Mouse (Mus musculus) liver, embryonic 13.5 days (tissue): ENCODE data around the gene Rhot1. TPM values are rescaled to one million over a fixed set of nuclear protein-coding genes. Genes with fewer than 3 reads are reported as not detected.
"Not testable (repeated sequence)": the region's sequence is repeated elsewhere in the genome, so short reads cannot be mapped to it uniquely, and the experiment has no call there.

ENCODE experiments used
- ATAC-seq: fragments of 200-750 bp; cut with Nextera tagmentation; 2 replicates; pipeline ENCODE4 v1.8.0; 2017; ENCODE audit warnings: low read depth, mild to moderate bottlenecking, moderate number of reproducible peaks, moderate library complexity
- DNase-seq: peaks from one replicate; pipeline ENCODE4 v3.0.0; 2022
- H3K27ac ChIP-seq: fragments of 300-500 bp; sonication (generic); 2 replicates; pipeline ENCODE4 v1.5.1; 2015; ENCODE audit warnings: moderate library complexity, mild to moderate bottlenecking, inconsistent platforms
- H3K27me3 ChIP-seq: fragments of 300-500 bp; sonication (generic); 2 replicates; pipeline ENCODE4 v1.6.1; 2015; ENCODE audit warnings: mild to moderate bottlenecking, inconsistent platforms
- H3K36me3 ChIP-seq: fragments of 300-500 bp; sonication (generic); 2 replicates; pipeline ENCODE4 v1.6.1; 2015; ENCODE audit warnings: mild to moderate bottlenecking, inconsistent platforms
- H3K4me1 ChIP-seq: fragments of 300-500 bp; sonication (generic); replicated peaks from 2 replicates; pipeline ENCODE4 v1.6.1; 2015; ENCODE audit warnings: inconsistent platforms
- H3K4me2 ChIP-seq: fragments of 300-500 bp; sonication (generic); 2 replicates; pipeline ENCODE4 v1.6.1; 2015; ENCODE audit warnings: inconsistent platforms, mild to moderate bottlenecking, moderate library complexity
- H3K4me3 ChIP-seq: fragments of 300-500 bp; sonication (generic); replicated peaks from 2 replicates; pipeline ENCODE4 v1.5.1; 2015; ENCODE audit warnings: mild to moderate bottlenecking, inconsistent platforms
- H3K9ac ChIP-seq: fragments of 300-500 bp; sonication (generic); 2 replicates; pipeline ENCODE4 v1.6.1; 2015; ENCODE audit warnings: mild to moderate bottlenecking, inconsistent platforms
- H3K9me3 ChIP-seq: fragments of 300-500 bp; sonication (generic); replicated peaks from 2 replicates; pipeline ENCODE4 v1.6.1; 2016; ENCODE audit warnings: inconsistent platforms
- WGBS: fragments of 180-500 bp; shearing (Covaris S2); methylation state at CpG from one replicate; pipeline ENCODE4 v1.1.7; 2015; ENCODE audit not compliant: insufficient replicate concordance; 5-methylcytosine and 5-hydroxymethylcytosine counted together
- polyA plus RNA-seq: library from polyadenylated mRNA; unstranded; fragments of >200 nt; fragmentation: Nextera tagmentation; extraction: Ambion mirVana; gene quantifications from 2 replicates; pipeline ENCODE4 v1.2.1, GENCODE M21; 2015

Gene Rhot1
- polyA plus RNA-seq, 1 experiment from 2014 or later, result 23.9 TPM

GRCm38 (mm10) chr11:80176911-80177895, 31.6 kb upstream of the Rhot1 start:
- WGBS, result 59% methylated on average over 11 of the region's 11 CpGs
- no peaks in the 10 kb centered on the region for H3K36me3 ChIP-seq
- H3K27me3 ChIP-seq, result 0 out of 2 replicates have a peak, but pooled peaks cover 3% of the 10 kb centered on the region
- ATAC-seq (no peak), DNase-seq (no peak)
- no peaks in the 10 kb centered on the region for H3K9me3 ChIP-seq
- peaks cover 23% of the 10 kb centered on the region; the same call in 1 of the 2 replicates for H3K4me1 ChIP-seq
- no peak overlapping the region for H3K9ac ChIP-seq
- H3K27ac ChIP-seq, result peak overlapping the region; percentile 43; the same call in 1 of the 2 replicates
- H3K4me2 ChIP-seq, result no peak overlapping the region
- H3K4me3 ChIP-seq, result no peak overlapping the region

GRCm38 (mm10) chr11:80178316-80178715, 30.5 kb upstream of the Rhot1 start:
- Histone ChIP-seq H3K9ac (no peak overlapping the region), H3K4me3 (no peak overlapping the region), H3K27me3 (0 out of 2 replicates have a peak, but pooled peaks cover 3% of the 10 kb centered on the region), H3K9me3 (no peaks in the 10 kb centered on the region), H3K4me1 (peaks cover 23% of the 10 kb centered on the region; the same call in 1 of the 2 replicates), H3K4me2 (no peak overlapping the region), H3K36me3 (no peaks in the 10 kb centered on the region), H3K27ac (no peak overlapping the region)
- no peak for ATAC-seq
- DNase-seq, result no peak
- 77% methylated on average over 8 of the region's 8 CpGs for WGBS

GRCm38 (mm10) chr11:80181021-80181749, 27.6 kb upstream of the Rhot1 start:
- no peak overlapping the region for H3K27ac ChIP-seq
- H3K36me3 ChIP-seq, result peaks cover 3% of the 10 kb centered on the region; the same call in 1 of the 2 replicates
- 0 out of 2 replicates have a peak, but pooled peaks cover under 1% of the 10 kb centered on the region for H3K27me3 ChIP-seq
- no peak overlapping the region for H3K9ac ChIP-seq
- H3K9me3 ChIP-seq, result no peaks in the 10 kb centered on the region
- ATAC-seq, result no peak
- no peak overlapping the region for H3K4me3 ChIP-seq
- no peak overlapping the region for H3K4me2 ChIP-seq
- H3K4me1 ChIP-seq, result peaks cover 25% of the 10 kb centered on the region
- WGBS, result 63% methylated on average over 5 of the region's 5 CpGs
- DNase-seq, result no peak

GRCm38 (mm10) chr11:80183054-80183704, 25.6 kb upstream of the Rhot1 start:
- H3K27me3 ChIP-seq, H3K36me3 ChIP-seq, DNase-seq, H3K9me3 ChIP-seq: not testable (repeated sequence)
- peak overlapping the region; percentile 87 for H3K9ac ChIP-seq
- peaks cover 17% of the 10 kb centered on the region for H3K4me1 ChIP-seq
- peak overlapping the region; percentile 78 for H3K4me3 ChIP-seq
- peak overlapping the region; percentile 84 for H3K4me2 ChIP-seq
- peak; percentile 72 for ATAC-seq
- WGBS, result 37% methylated on average over 12 of the region's 12 CpGs
- peak overlapping the region; percentile 86 for H3K27ac ChIP-seq

GRCm38 (mm10) chr11:80183705-80184255, 25.0 kb upstream of the Rhot1 start, which contains the start of gene Rnf135:
Rnf135 (plus strand) TSS chr11:80183851.
- peak; percentile 93 for ATAC-seq
- no peaks in the 10 kb centered on the region for H3K27me3 ChIP-seq
- DNase-seq, result peak; percentile 76

GRCm38 (mm10) chr11:80184531-80185071, 24.2 kb upstream of the Rhot1 start:
- no peaks in the 10 kb centered on the region for H3K27me3 ChIP-seq
- DNase-seq (no peak), ATAC-seq (no peak)
- WGBS, result 80% methylated on average over 6 of the region's 6 CpGs
- peaks cover 8% of the 10 kb centered on the region; the same call in 1 of the 2 replicates for H3K36me3 ChIP-seq
- H3K9me3 ChIP-seq, result no peaks in the 10 kb centered on the region
- peak overlapping the region; percentile 84 for H3K4me2 ChIP-seq
- 0 out of 2 replicates have a peak overlapping the region, but pooled peaks have one; percentile 86 for H3K27ac ChIP-seq
- H3K4me1 ChIP-seq, result peaks cover 15% of the 10 kb centered on the region
- peak overlapping the region; percentile 78 for H3K4me3 ChIP-seq
- H3K9ac ChIP-seq, result peak overlapping the region; percentile 87

More at GRCm38 (mm10) chr11:80183705-80184255, 25.0 kb upstream of the Rhot1 start, which contains the start of gene Rnf135:
- Histone ChIP-seq H3K4me1 (peaks cover 15% of the 10 kb centered on the region), H3K36me3 (peaks cover 3% of the 10 kb centered on the region; the same call in 1 of the 2 replicates), H3K9me3 (no peaks in the 10 kb centered on the region), H3K27ac (peak within 1 kb of the TSS; percentile 86), H3K4me2 (peak within 1 kb of the TSS; percentile 84), H3K9ac (peak within 1 kb of the TSS; percentile 87), H3K4me3 (peak within 1 kb of the TSS; percentile 78)
- under 1% methylated on average over 33 of the region's 33 CpGs for WGBS

- H3K36me3 ChIP-seq, ATAC-seq, H3K9ac ChIP-seq, H3K27ac ChIP-seq, H3K9me3 ChIP-seq, H3K27me3 ChIP-seq, DNase-seq, H3K4me3 ChIP-seq: not testable (repeated sequence)
- WGBS, result 81% methylated on average over 5 of the region's 5 CpGs
- Histone ChIP-seq H3K4me1 (peaks cover 15% of the 10 kb centered on the region), H3K4me2 (peak overlapping the region; percentile 84; the same call in 1 of the 2 replicates)
These were observed 23.3 kb upstream of the Rhot1 start for GRCm38 (mm10) chr11:80185441-80185976.

GRCm38 (mm10) chr11:80190280-80190679, 18.5 kb upstream of the Rhot1 start:
- H3K4me3 ChIP-seq, result no peak overlapping the region
- no peak overlapping the region for H3K27ac ChIP-seq
- 59% methylated on average over 4 of the region's 4 CpGs for WGBS
- ATAC-seq, result peak; percentile 50; the same call in 1 of the 2 replicates
- peaks cover 29% of the 10 kb centered on the region for H3K36me3 ChIP-seq
- no peak overlapping the region for H3K9ac ChIP-seq
- H3K4me2 ChIP-seq, result no peak overlapping the region
- H3K9me3 ChIP-seq, result no peaks in the 10 kb centered on the region
- H3K27me3 ChIP-seq, result no peaks in the 10 kb centered on the region
- DNase-seq, result no peak
- peaks cover 2% of the 10 kb centered on the region; the same call in 1 of the 2 replicates for H3K4me1 ChIP-seq

GRCm38 (mm10) chr11:80193827-80194226, 15.0 kb upstream of the Rhot1 start:
- 77% methylated on average over 4 of the region's 4 CpGs for WGBS
- Histone ChIP-seq H3K36me3 (peaks cover 28% of the 10 kb centered on the region), H3K27ac (no peak overlapping the region), H3K4me1 (no peaks in the 10 kb centered on the region), H3K4me3 (no peak overlapping the region), H3K27me3 (no peaks in the 10 kb centered on the region), H3K4me2 (no peak overlapping the region), H3K9me3 (no peaks in the 10 kb centered on the region), H3K9ac (no peak overlapping the region)
- DNase-seq, result no peak
- ATAC-seq, result no peak

- ATAC-seq, result no peak
- Histone ChIP-seq H3K27me3 (no peaks in the 10 kb centered on the region), H3K27ac (no peak overlapping the region), H3K4me3 (no peak overlapping the region), H3K9me3 (no peaks in the 10 kb centered on the region), H3K4me2 (no peak overlapping the region), H3K9ac (no peak overlapping the region), H3K36me3 (peaks cover 23% of the 10 kb centered on the region), H3K4me1 (no peaks in the 10 kb centered on the region)
- WGBS, result 63% methylated on average over 7 of the region's 7 CpGs
- DNase-seq, result no peak
These were observed 12.5 kb upstream of the Rhot1 start for GRCm38 (mm10) chr11:80196351-80196750.
